In the genomic region with DNA sequence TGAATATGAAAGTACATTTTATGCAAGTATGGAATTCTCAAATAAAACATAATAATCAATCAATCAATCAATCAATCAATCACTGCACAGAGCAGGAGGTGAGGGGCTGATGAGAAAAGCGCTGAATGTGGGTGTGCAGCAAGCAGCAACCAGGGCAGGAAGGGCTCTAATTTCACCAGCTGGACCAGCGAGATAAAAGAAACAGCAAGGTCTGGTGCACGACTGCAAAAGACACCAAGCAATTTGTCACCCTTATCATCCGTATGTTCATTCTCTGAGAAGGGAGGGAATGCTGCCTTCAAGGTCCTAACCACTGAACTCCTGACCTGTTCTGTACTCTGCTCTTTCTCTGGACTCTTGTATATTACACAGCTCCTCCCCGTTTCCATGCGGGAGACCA, we compare ENCODE assay signal across 21 mouse cellular contexts.
"Had no signal": no experiment of that assay in that cellular context is flagged by ENCODE, and none has a peak within 500 bp of the region (broad histone marks: within the 10 kb centered on the region; RNA-seq: fewer than 3 reads in every experiment).

No protein-coding gene starts in this region.

- H3K27me3 ChIP-seq: intestine, embryonic 15.5 days; limb, embryonic 13.5 days; neural tube, embryonic 12.5 days; neural tube, embryonic 15.5 days had no signal

- H3K4me2 ChIP-seq: intestine, embryonic 15.5 days; limb, embryonic 13.5 days; lung, embryonic 14.5 days; midbrain, embryonic 11.5 days; neural tube, embryonic 12.5 days; neural tube, embryonic 15.5 days had no signal

- H3K9ac ChIP-seq: intestine, embryonic 15.5 days; limb, embryonic 13.5 days; lung, embryonic 14.5 days; neural tube, embryonic 12.5 days; neural tube, embryonic 15.5 days had no signal

- H3K4me1 ChIP-seq: intestine, embryonic 15.5 days; limb, embryonic 10.5 days; limb, embryonic 13.5 days; neural tube, embryonic 12.5 days; neural tube, embryonic 15.5 days had no signal

- H3K4me3 ChIP-seq: intestine, embryonic 15.5 days; limb, embryonic 10.5 days; limb, embryonic 13.5 days; megakaryocyte, embryonic 14.5 days; neural tube, embryonic 12.5 days; neural tube, embryonic 15.5 days had no signal

- H3K27ac ChIP-seq: intestine, embryonic 15.5 days; limb, embryonic 10.5 days; limb, embryonic 13.5 days; macrophage; neural tube, embryonic 12.5 days; neural tube, embryonic 15.5 days; stomach, postnatal 0 days had no signal

- H3K36me3 ChIP-seq: intestine, embryonic 15.5 days; limb, embryonic 10.5 days; limb, embryonic 13.5 days; neural tube, embryonic 12.5 days; neural tube, embryonic 15.5 days had no signal

- DNase-seq: kidney, adult 11 months; kidney, adult 8-10 months; kidney, postnatal 14 days; kidney, postnatal 4 days; lung, embryonic 14.5 days; midbrain, embryonic 14.5 days; right cerebral cortex, adult 18-20 months; right cerebral cortex, postnatal 14 days; right cerebral cortex, postnatal 4 days; thymus, adult 18-20 months; thymus, postnatal 36 days had no signal

- H3K9me3 ChIP-seq: intestine, embryonic 15.5 days; limb, embryonic 10.5 days; neural tube, embryonic 15.5 days had no signal

- ATAC-seq: intestine, embryonic 15.5 days; lung, postnatal 0 days had no signal
